Mouse (Mus musculus) kidney, adult 2 months (tissue): ENCODE results near the gene Egfr. TPM values are rescaled to one million over a fixed set of nuclear protein-coding genes. Genes with fewer than 3 reads are reported as not detected.

Source experiments
- DNase-seq: peaks from one replicate; pipeline ENCODE4 v3.0.0; 2021
- H3K27ac ChIP-seq: fragments of 200-500 bp; 2 replicates; pipeline ENCODE4 v1.5.1; 2012; ENCODE audit warnings: low read depth, low read length, control low read depth, inconsistent platforms; ENCODE audit not compliant: insufficient read depth
- H3K27me3 ChIP-seq: fragments of 200-500 bp; replicated peaks from 2 replicates; pipeline ENCODE4 v1.6.1; 2012; ENCODE audit warnings: mild to moderate bottlenecking, moderate library complexity, low read length, inconsistent platforms; ENCODE audit not compliant: control insufficient read depth, insufficient read depth
- H3K36me3 ChIP-seq: fragments of 200-500 bp; 2 replicates; pipeline ENCODE4 v1.6.1; 2012; ENCODE audit warnings: mild to moderate bottlenecking, moderate library complexity, low read length, inconsistent platforms; ENCODE audit not compliant: control insufficient read depth, insufficient read depth
- H3K4me1 ChIP-seq: fragments of 200-500 bp; 2 replicates; pipeline ENCODE4 v1.6.1; 2011; ENCODE audit warnings: low read length; ENCODE audit not compliant: control insufficient read depth, insufficient read depth
- H3K4me3 ChIP-seq: fragments of 200-500 bp; 2 replicates; pipeline ENCODE4 v1.5.1; 2011; ENCODE audit warnings: mild to moderate bottlenecking, low read depth, low read length, control low read depth; ENCODE audit not compliant: insufficient read depth
- CTCF ChIP-seq: fragments of 200-500 bp; conservative IDR thresholded peaks from 2 replicates; pipeline ENCODE4 v1.5.1; 2011; ENCODE audit warnings: low read depth, mild to moderate bottlenecking, control low read depth, low read length, moderate library complexity, mixed read lengths; ENCODE audit not compliant: insufficient read depth, insufficient read length
- POLR2A ChIP-seq: fragments of 200-500 bp; IDR thresholded peaks from one replicate; pipeline ENCODE4 v1.6.1; 2011; ENCODE audit warnings: low read depth, low read length, control low read depth
- WGBS: fragments of 180-500 bp; shearing (Covaris S2); methylation state at CpG from one replicate; pipeline ENCODE4 v1.1.7; 2018; 5-methylcytosine and 5-hydroxymethylcytosine counted together
- polyA plus RNA-seq: library from polyadenylated mRNA; depleted of rRNA; stranded (reverse); fragments of >200 nt; gene quantifications from 2 replicates; pipeline ENCODE4 v1.2.3, GENCODE M21; 2012; rRNA removed

Gene Egfr
- polyA plus RNA-seq, 1 experiment, result 19.9 TPM

GRCm38 (mm10) chr11:16950226-16950975 is 198.4 kb downstream of the Egfr start:
- peak overlapping the region; percentile 36 for H3K4me3 ChIP-seq
- DNase-seq, result no peak
- no peak overlapping the region for H3K27ac ChIP-seq

GRCm38 (mm10) chr11:16950976-16951760 is 199.2 kb downstream of the Egfr start, which contains the start of gene Fbxo48:
Gene Fbxo48 (plus strand): TSS chr11:16951375.
- under 1% methylated on average over 38 of the region's 38 CpGs for WGBS
- TF ChIP-seq POLR2A (no peak), CTCF (no peak)
- H3K4me1 ChIP-seq, result peaks cover 2% of the 10 kb centered on the region; the same call in 1 of the 2 replicates
- H3K36me3 ChIP-seq, result no peaks in the 10 kb centered on the region
- H3K27me3 ChIP-seq, result no peaks in the 10 kb centered on the region
- peak; percentile 99 for DNase-seq
- peak within 1 kb of the TSS; percentile 85 for H3K4me3 ChIP-seq
- H3K27ac ChIP-seq, result no peak within 1 kb of the TSS

More at GRCm38 (mm10) chr11:16950226-16950975, 198.4 kb downstream of the Egfr start:
- Histone ChIP-seq H3K4me1 (peaks cover 2% of the 10 kb centered on the region; the same call in 1 of the 2 replicates), H3K36me3 (no peaks in the 10 kb centered on the region), H3K27me3 (no peaks in the 10 kb centered on the region)
- TF ChIP-seq POLR2A (no peak), CTCF (no peak)
- 18% methylated on average over 13 of the region's 13 CpGs for WGBS

GRCm38 (mm10) chr11:16951761-16952010 is 199.7 kb downstream of the Egfr start:
- H3K4me3 ChIP-seq, result peak overlapping the region; percentile 85
- WGBS, result under 1% methylated on average over 9 of the region's 9 CpGs
- H3K27me3 ChIP-seq, result no peaks in the 10 kb centered on the region
- TF ChIP-seq POLR2A (no peak), CTCF (no peak)
- no peak for DNase-seq
- no peak overlapping the region for H3K27ac ChIP-seq
- peaks cover 2% of the 10 kb centered on the region; the same call in 1 of the 2 replicates for H3K4me1 ChIP-seq
- H3K36me3 ChIP-seq, result no peaks in the 10 kb centered on the region

- no peaks in the 10 kb centered on the region for H3K27me3 ChIP-seq
- 88% methylated on average over 6 of the region's 6 CpGs for WGBS
- H3K27ac ChIP-seq, result no peak overlapping the region
- no peaks in the 10 kb centered on the region for H3K36me3 ChIP-seq
- no peaks in the 10 kb centered on the region; the same call in 1 of the 2 replicates for H3K4me1 ChIP-seq
- TF ChIP-seq POLR2A (no peak), CTCF (no peak)
- DNase-seq, result no peak
- H3K4me3 ChIP-seq, result no peak overlapping the region
Observed at GRCm38 (mm10) chr11:16956115-16956862, 204.3 kb downstream of the Egfr start.

GRCm38 (mm10) chr11:16957030-16957429 is 205.0 kb downstream of the Egfr start:
- DNase-seq, result no peak
- 94% methylated on average over 6 of the region's 6 CpGs for WGBS
- no peaks in the 10 kb centered on the region for H3K36me3 ChIP-seq
- TF ChIP-seq CTCF (no peak), POLR2A (no peak)
- H3K27me3 ChIP-seq, result no peaks in the 10 kb centered on the region
- no peak overlapping the region for H3K27ac ChIP-seq
- H3K4me1 ChIP-seq, result no peaks in the 10 kb centered on the region
- H3K4me3 ChIP-seq, result no peak overlapping the region

- Histone ChIP-seq H3K4me3 (no peak overlapping the region), H3K36me3 (no peaks in the 10 kb centered on the region), H3K4me1 (no peaks in the 10 kb centered on the region), H3K27me3 (no peaks in the 10 kb centered on the region), H3K27ac (no peak overlapping the region)
- TF ChIP-seq CTCF (no peak), POLR2A (no peak)
- no peak for DNase-seq
- 92% methylated on average over 1 of the region's 1 CpGs for WGBS
Observed at GRCm38 (mm10) chr11:16958520-16958919, 206.5 kb downstream of the Egfr start.

Other genes starting within 250 kb of the Egfr start
- gene Sec61g, start 243.7 kb upstream of the Egfr start, polyA plus RNA-seq, result 9.0 and 14.9 TPM in 2 replicates
- 0.08 and 0.11 TPM in 2 replicates for gene Fbxo48, start 199.2 kb downstream of the Egfr start, polyA plus RNA-seq